Mouse (Mus musculus): ENCODE results near the gene Akap6. TPM values are rescaled to one million over a fixed set of nuclear protein-coding genes. Genes with fewer than 3 reads are reported as not detected.

Akap6 gene
- total and polyA plus RNA-seq, 2 experiments: 0.01 to 0.09 TPM

DNA sequence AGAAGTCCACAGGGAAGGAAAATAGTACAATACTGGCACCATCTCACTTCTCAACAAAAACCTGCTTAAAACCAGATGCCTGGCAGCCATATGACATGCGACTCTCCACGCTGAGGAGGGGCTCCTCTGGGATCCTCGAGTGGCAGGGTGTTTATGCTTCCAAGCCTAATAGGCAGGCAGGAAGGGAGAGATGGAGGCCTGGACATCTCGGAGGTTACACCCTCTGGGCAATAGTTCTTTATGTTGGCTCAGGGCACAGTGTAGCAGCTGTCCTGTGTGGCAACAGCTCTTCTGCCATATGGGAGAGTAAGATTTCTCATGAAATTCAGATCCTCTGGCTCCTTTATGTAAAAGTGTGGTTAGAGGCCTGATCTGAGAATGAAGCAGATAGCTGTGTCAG lies 24.2 kb upstream of the Akap6 start:
- H3K36me3 ChIP-seq (ENCODE audit: control insufficient read depth, insufficient read depth, low read length): no peaks in the 10 kb centered on the region
- no peak overlapping the region for H3K4me3 ChIP-seq (ENCODE audit: insufficient read depth, low read depth, low read length)
- no peaks in the 10 kb centered on the region for H3K27me3 ChIP-seq (ENCODE audit: control insufficient read depth, insufficient read depth, low read length)
- H3K4me1 ChIP-seq (ENCODE audit: control insufficient read depth, insufficient read depth, low read length): no peaks in the 10 kb centered on the region
- WGBS: 74% methylated on average over 4 of the region's 4 CpGs
- H3K27ac ChIP-seq (replicated peaks; ENCODE audit: insufficient read depth, low read depth, low read length): no peak overlapping the region
- DNase-seq (ENCODE audit: extremely low read depth, low read depth, low spot score): no peak
- no peaks in the 10 kb centered on the region for H3K79me2 ChIP-seq (ENCODE audit: control insufficient read depth, insufficient read depth, low read length)
- no peak for TF ChIP-seq POLR2A (IDR thresholded peaks at IDR 0.05; ENCODE audit: extremely low read depth, insufficient read depth, low read length)
- TF ChIP-seq CTCF (IDR thresholded peaks at IDR 0.05; ENCODE audit: low read depth, low read length): no peak
- H3K9ac ChIP-seq (ENCODE audit: low read depth, low read length): no peak overlapping the region

DNA sequence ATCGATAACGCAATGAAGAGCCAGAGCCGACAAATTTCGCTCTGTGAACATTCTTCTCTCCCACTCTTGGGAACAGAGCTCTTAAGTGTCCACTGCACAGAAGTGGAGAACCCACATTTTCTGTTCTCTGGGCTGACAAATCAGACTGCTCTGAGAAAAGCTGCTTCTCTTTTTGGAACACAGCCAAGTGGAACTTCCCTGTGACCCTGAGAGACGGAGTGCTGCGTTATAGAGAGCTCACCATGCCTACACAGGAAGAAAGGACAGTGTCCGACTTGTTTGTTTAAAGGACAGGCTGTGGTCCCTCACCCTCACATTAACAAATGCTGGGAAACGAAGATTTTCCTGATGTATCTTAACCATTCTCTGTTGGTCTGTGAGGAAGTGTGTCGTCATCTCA lies 11.8 kb upstream of the Akap6 start:
- Histone ChIP-seq H3K27me3 (ENCODE audit: control insufficient read depth, insufficient read depth, low read length) (no peaks in the 10 kb centered on the region), H3K4me3 (ENCODE audit: insufficient read depth, low read depth, low read length) (no peak overlapping the region), H3K36me3 (ENCODE audit: control insufficient read depth, insufficient read depth, low read length) (no peaks in the 10 kb centered on the region), H3K79me2 (ENCODE audit: control insufficient read depth, insufficient read depth, low read length) (no peaks in the 10 kb centered on the region), H3K27ac (replicated peaks; ENCODE audit: insufficient read depth, low read depth, low read length) (no peak overlapping the region), H3K4me1 (ENCODE audit: control insufficient read depth, insufficient read depth, low read length) (no peaks in the 10 kb centered on the region), H3K9ac (ENCODE audit: low read depth, low read length) (no peak overlapping the region)
- 41% methylated on average over 9 of the region's 9 CpGs for WGBS
- TF ChIP-seq POLR2A (IDR thresholded peaks at IDR 0.05; ENCODE audit: extremely low read depth, insufficient read depth, low read length) (no peak), CTCF (IDR thresholded peaks at IDR 0.05; ENCODE audit: low read depth, low read length) (no peak)
- peak; percentile 2 for DNase-seq (ENCODE audit: extremely low read depth, low read depth, low spot score)

DNA sequence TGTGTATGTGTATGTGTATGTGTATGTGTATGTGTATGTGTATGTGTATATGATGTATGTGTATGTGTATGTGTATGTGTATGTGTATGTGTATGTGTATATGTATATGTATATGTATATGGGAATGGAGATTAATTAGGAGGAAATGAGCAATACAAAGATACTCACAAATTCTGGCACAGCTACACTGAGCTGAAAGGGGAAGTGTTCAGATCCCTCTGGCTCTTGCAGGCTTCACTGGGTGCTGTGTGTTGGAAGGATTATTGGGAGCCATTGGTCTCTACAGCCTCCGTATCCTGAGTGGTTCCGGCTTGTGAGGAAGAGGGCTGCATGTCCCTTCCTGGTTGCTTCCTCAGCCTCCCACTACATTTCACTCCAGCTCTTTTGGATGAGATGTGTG lies 10.5 kb upstream of the Akap6 start:
- H3K27me3 ChIP-seq (ENCODE audit: control insufficient read depth, insufficient read depth, low read length): no peaks in the 10 kb centered on the region
- H3K4me1 ChIP-seq (ENCODE audit: control insufficient read depth, insufficient read depth, low read length): no peaks in the 10 kb centered on the region
- H3K79me2 ChIP-seq (ENCODE audit: control insufficient read depth, insufficient read depth, low read length): no peaks in the 10 kb centered on the region
- H3K27ac ChIP-seq (replicated peaks; ENCODE audit: insufficient read depth, low read depth, low read length): no peak overlapping the region
- WGBS: 89% methylated on average over 2 of the region's 2 CpGs
- TF ChIP-seq CTCF (IDR thresholded peaks at IDR 0.05; ENCODE audit: low read depth, low read length) (no peak), POLR2A (IDR thresholded peaks at IDR 0.05; ENCODE audit: extremely low read depth, insufficient read depth, low read length) (no peak)
- no peak overlapping the region for H3K9ac ChIP-seq (ENCODE audit: low read depth, low read length)
- no peak for DNase-seq (ENCODE audit: extremely low read depth, low read depth, low spot score)
- no peaks in the 10 kb centered on the region for H3K36me3 ChIP-seq (ENCODE audit: control insufficient read depth, insufficient read depth, low read length)
- H3K4me3 ChIP-seq (ENCODE audit: insufficient read depth, low read depth, low read length): no peak overlapping the region

DNA sequence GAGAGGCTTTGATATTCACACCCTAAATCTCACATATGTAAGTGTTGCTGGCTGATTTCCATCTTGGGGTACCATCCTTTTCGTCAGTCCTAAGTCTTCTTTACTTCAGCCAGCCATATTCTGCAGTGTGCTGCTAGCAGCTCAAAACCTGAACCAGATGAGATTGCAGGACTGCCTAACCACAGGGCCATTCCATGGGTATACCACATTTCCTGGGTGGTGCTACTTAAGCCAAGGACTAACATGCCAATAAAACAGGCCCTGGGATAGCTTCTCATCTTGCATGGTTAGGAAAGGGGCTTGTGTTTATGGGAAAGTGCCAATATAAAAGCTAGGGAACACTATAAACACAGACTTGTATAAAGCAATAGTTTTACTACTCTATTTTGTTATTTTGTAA lies 7.6 kb upstream of the Akap6 start:
- TF ChIP-seq POLR2A (IDR thresholded peaks at IDR 0.05; ENCODE audit: extremely low read depth, insufficient read depth, low read length) (no peak), CTCF (IDR thresholded peaks at IDR 0.05; ENCODE audit: low read depth, low read length) (no peak)

DNA sequence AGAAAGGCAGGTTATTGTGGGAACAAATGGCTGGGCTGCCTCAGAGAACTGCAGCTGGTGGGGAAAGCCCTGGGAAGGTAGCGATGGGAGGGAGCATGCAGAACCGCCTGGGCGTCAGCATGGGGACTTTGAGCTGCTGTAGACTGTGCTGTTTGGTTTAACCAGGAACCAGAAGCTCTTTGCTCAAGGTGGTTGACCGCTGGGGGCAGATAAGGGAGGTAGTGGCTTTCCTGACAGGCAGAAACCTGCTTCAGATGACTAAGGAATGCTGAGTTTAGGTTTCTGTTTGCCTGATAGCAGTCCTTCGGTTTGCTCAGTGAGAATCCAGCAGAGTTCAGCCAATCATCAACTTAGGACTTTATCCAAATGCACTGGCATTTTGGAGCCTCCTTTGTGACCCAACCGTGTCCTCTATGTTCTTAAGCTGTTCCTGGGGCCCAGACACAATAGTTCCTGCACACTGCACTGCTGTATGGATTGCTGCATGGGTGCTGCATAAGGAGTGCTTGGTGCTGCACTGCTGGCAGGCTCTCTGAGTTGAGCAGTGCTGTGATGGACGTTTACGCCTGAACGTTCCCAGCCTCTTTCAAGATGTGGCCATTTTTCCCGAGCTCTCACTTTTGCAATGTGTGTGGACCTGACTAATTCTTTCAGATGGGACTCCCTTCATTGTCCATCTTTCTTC lies 6.8 kb upstream of the Akap6 start:
- no peaks in the 10 kb centered on the region for H3K36me3 ChIP-seq (ENCODE audit: control insufficient read depth, insufficient read depth, low read length)
- H3K79me2 ChIP-seq (ENCODE audit: control insufficient read depth, insufficient read depth, low read length): no peaks in the 10 kb centered on the region
- TF ChIP-seq CTCF (IDR thresholded peaks at IDR 0.05; ENCODE audit: low read depth, low read length): no peak
- no peak for TF ChIP-seq POLR2A (IDR thresholded peaks at IDR 0.05; ENCODE audit: extremely low read depth, insufficient read depth, low read length)
- no peak overlapping the region for H3K27ac ChIP-seq (replicated peaks; ENCODE audit: insufficient read depth, low read depth, low read length)
- H3K9ac ChIP-seq (ENCODE audit: low read depth, low read length): no peak overlapping the region
- no peaks in the 10 kb centered on the region for H3K4me1 ChIP-seq (ENCODE audit: control insufficient read depth, insufficient read depth, low read length)
- H3K4me3 ChIP-seq (ENCODE audit: insufficient read depth, low read depth, low read length): no peak overlapping the region
- no peaks in the 10 kb centered on the region for H3K27me3 ChIP-seq (ENCODE audit: control insufficient read depth, insufficient read depth, low read length)
- 37% methylated on average over 10 of the region's 10 CpGs for WGBS
- DNase-seq (ENCODE audit: extremely low read depth, low read depth, low spot score): no peak

More for the DNA sequence above, 7.6 kb upstream of the Akap6 start:
- no peaks in the 10 kb centered on the region for H3K27me3 ChIP-seq (ENCODE audit: control insufficient read depth, insufficient read depth, low read length)
- H3K36me3 ChIP-seq (ENCODE audit: control insufficient read depth, insufficient read depth, low read length): no peaks in the 10 kb centered on the region
- no peaks in the 10 kb centered on the region for H3K4me1 ChIP-seq (ENCODE audit: control insufficient read depth, insufficient read depth, low read length)
- WGBS: 91% methylated on average over 1 of the region's 1 CpGs
- no peaks in the 10 kb centered on the region for H3K79me2 ChIP-seq (ENCODE audit: control insufficient read depth, insufficient read depth, low read length)
- no peak overlapping the region for H3K27ac ChIP-seq (replicated peaks; ENCODE audit: insufficient read depth, low read depth, low read length)
- no peak overlapping the region for H3K4me3 ChIP-seq (ENCODE audit: insufficient read depth, low read depth, low read length)
- no peak for DNase-seq (ENCODE audit: extremely low read depth, low read depth, low spot score)
- no peak overlapping the region for H3K9ac ChIP-seq (ENCODE audit: low read depth, low read length)

DNA sequence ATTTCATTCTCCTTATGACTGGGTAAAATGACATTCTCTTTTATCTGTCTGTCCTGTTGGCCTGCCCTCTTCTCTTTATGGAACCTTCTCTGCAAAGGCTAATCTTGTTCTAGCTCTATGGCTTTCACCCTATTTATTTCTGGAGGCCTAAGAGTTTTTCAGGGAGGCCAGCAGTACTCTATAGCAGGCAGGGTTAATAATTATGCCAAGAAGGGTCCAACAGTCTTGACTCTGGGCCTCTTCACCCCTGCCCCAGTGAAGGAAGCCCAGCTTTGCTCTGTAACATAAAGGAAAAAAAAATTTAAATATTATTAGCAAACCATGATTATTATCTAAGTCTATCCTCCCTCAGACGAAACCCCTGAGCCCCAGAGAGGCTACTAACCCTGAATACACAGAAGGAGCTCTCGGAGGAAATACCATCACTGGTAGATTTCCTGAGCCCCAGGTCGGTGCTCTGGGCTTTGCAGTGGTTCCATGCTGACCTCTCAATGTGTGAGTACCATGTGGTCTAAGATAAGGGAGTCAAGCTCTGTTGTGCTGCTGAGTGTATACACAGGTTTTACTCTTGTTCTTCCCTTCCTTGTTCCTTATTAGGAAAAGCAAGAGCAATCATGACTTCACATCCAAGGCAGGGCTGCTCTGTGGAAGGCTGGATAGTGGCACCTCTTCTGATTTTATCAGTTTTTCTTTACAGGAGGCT lies 1.6 kb upstream of the Akap6 start:
- no peak overlapping the region for H3K4me3 ChIP-seq (ENCODE audit: insufficient read depth, low read depth, low read length)
- H3K36me3 ChIP-seq (ENCODE audit: control insufficient read depth, insufficient read depth, low read length): no peaks in the 10 kb centered on the region
- DNase-seq (ENCODE audit: extremely low read depth, low read depth, low spot score): no peak
- H3K27ac ChIP-seq (replicated peaks; ENCODE audit: insufficient read depth, low read depth, low read length): no peak overlapping the region
- peaks cover 2% of the 10 kb centered on the region; the same call in 1 of the 2 replicates for H3K4me1 ChIP-seq (ENCODE audit: control insufficient read depth, insufficient read depth, low read length)
- no peaks in the 10 kb centered on the region for H3K79me2 ChIP-seq (ENCODE audit: control insufficient read depth, insufficient read depth, low read length)
- H3K27me3 ChIP-seq (ENCODE audit: control insufficient read depth, insufficient read depth, low read length): no peaks in the 10 kb centered on the region
- WGBS: 67% methylated on average over 3 of the region's 3 CpGs
- TF ChIP-seq CTCF (IDR thresholded peaks at IDR 0.05; ENCODE audit: low read depth, low read length): no peak
- no peak for TF ChIP-seq POLR2A (IDR thresholded peaks at IDR 0.05; ENCODE audit: extremely low read depth, insufficient read depth, low read length)
- no peak overlapping the region for H3K9ac ChIP-seq (ENCODE audit: low read depth, low read length)

All from liver, adult 2 months (tissue).